In genomic region chr6:97814191-97814590, GRCm38 (mm10) we compare ENCODE assay signal across 20 mouse cellular contexts. TPM values are rescaled to one million over a fixed set of nuclear protein-coding genes. Genes with fewer than 3 reads are reported as not detected.
A peak's percentile ranks its signal among the peaks of the same experiment; 100 is the strongest.
DNase-seq lines count a peak whose midpoint lies in the region; ATAC-seq and TF ChIP-seq lines count a peak whose summit lies in the region.
"Had no signal": no experiment of that assay in that cellular context is flagged by ENCODE, and none has a peak within 500 bp of the region (broad histone marks: within the 10 kb centered on the region; RNA-seq: fewer than 3 reads in every experiment).

No protein-coding gene starts in this region.

- H3K4me2 ChIP-seq in liver, embryonic 12.5 days, result no peak overlapping the region
- H3K4me2 ChIP-seq: forebrain, embryonic 13.5 days; heart, embryonic 13.5 days; hindbrain, embryonic 13.5 days; intestine, embryonic 15.5 days had no signal

- no peak overlapping the region for H3K9ac ChIP-seq in liver, adult 2 months (ENCODE audit: low read depth, low read length)
- no peak overlapping the region for H3K9ac ChIP-seq in liver, embryonic 12.5 days
- H3K9ac ChIP-seq: forebrain, embryonic 13.5 days; forebrain, postnatal 0 days; heart, embryonic 13.5 days; hindbrain, embryonic 13.5 days; intestine, embryonic 15.5 days had no signal

- no peak for TF ChIP-seq CTCF in liver, adult 2 months (IDR thresholded peaks at IDR 0.05; ENCODE audit: low read depth, low read length)
- TF ChIP-seq CTCF in layer of hippocampus, adult 2 months (conservative IDR thresholded peaks at IDR 0.05), result no peak

- intact Hi-C loops in left cerebral cortex, postnatal 25 days (cut with DNase I), result no loop called here

- peaks cover 6% of the 10 kb centered on the region for H3K79me2 ChIP-seq in liver, adult 2 months (ENCODE audit: control insufficient read depth, insufficient read depth, low read length)

- no peak for ATAC-seq in liver, embryonic 12.5 days
- ATAC-seq in common myeloid progenitor, adult 5-6 weeks (replicated peaks; ENCODE audit: low read depth, poor library complexity, severe bottlenecking), result peak; percentile 68
- ATAC-seq in megakaryocyte, adult 5-6 weeks (ENCODE audit: poor library complexity, severe bottlenecking), result peak; percentile 57
- ATAC-seq: forebrain, embryonic 13.5 days; forebrain, postnatal 0 days; intestine, embryonic 15.5 days had no signal

- no peaks in the 10 kb centered on the region for H3K27me3 ChIP-seq in liver, adult 2 months (ENCODE audit: control insufficient read depth, insufficient read depth, low read length)
- H3K27me3 ChIP-seq in liver, embryonic 12.5 days (replicated peaks), result no peaks in the 10 kb centered on the region
- H3K27me3 ChIP-seq: forebrain, embryonic 13.5 days; heart, embryonic 13.5 days; intestine, embryonic 15.5 days had no signal

- H3K27ac ChIP-seq in liver, adult 2 months (replicated peaks; ENCODE audit: insufficient read depth, low read depth, low read length), result no peak overlapping the region
- no peak overlapping the region for H3K27ac ChIP-seq in liver, embryonic 12.5 days
- no peak overlapping the region for H3K27ac ChIP-seq in layer of hippocampus, adult 2 months
- H3K27ac ChIP-seq: embryonic facial prominence, embryonic 10.5 days; forebrain, embryonic 13.5 days; heart, adult 2 months; heart, embryonic 13.5 days; hindbrain, embryonic 13.5 days; intestine, embryonic 15.5 days had no signal

- DNase-seq in liver, adult 2 months (ENCODE audit: extremely low read depth, low read depth, low spot score), result peak; percentile 20
- no peak for DNase-seq in thymus, postnatal 4 days
- DNase-seq in left cerebral cortex, postnatal 25 days (ENCODE audit: low spot score in 2 of 2), result no peak
- no peak for DNase-seq in layer of hippocampus, adult 2 months (ENCODE audit: low spot score in 2 of 2)
- DNase-seq: adrenal gland, postnatal 10 days; cerebellum, adult 18-20 months; cerebellum, adult 9-11 months; cerebellum, postnatal 36 days; forebrain, postnatal 0 days; gastrocnemius, postnatal 36 days; heart, adult 2 months; heart, postnatal 4 days had no signal

- H3K36me3 ChIP-seq in liver, adult 2 months (ENCODE audit: control insufficient read depth, insufficient read depth, low read length), result no peaks in the 10 kb centered on the region
- H3K36me3 ChIP-seq in liver, embryonic 12.5 days, result no peaks in the 10 kb centered on the region
- H3K36me3 ChIP-seq: embryonic facial prominence, embryonic 10.5 days; heart, embryonic 13.5 days; hindbrain, embryonic 13.5 days; intestine, embryonic 15.5 days had no signal

- no peak for TF ChIP-seq POLR2A in liver, adult 2 months (IDR thresholded peaks at IDR 0.05; ENCODE audit: extremely low read depth, insufficient read depth, low read length)

- no peak overlapping the region for H3K4me3 ChIP-seq in liver, adult 2 months (ENCODE audit: insufficient read depth, low read depth, low read length)
- H3K4me3 ChIP-seq in liver, embryonic 12.5 days, result no peak overlapping the region
- H3K4me3 ChIP-seq in layer of hippocampus, adult 2 months, result no peak overlapping the region
- H3K4me3 ChIP-seq: embryonic facial prominence, embryonic 10.5 days; forebrain, embryonic 13.5 days; heart, adult 2 months; heart, embryonic 13.5 days; hindbrain, embryonic 13.5 days; intestine, embryonic 15.5 days had no signal

- H3K4me1 ChIP-seq in liver, adult 2 months (ENCODE audit: control insufficient read depth, insufficient read depth, low read length), result no peaks in the 10 kb centered on the region
- no peaks in the 10 kb centered on the region for H3K4me1 ChIP-seq in liver, embryonic 12.5 days
- H3K4me1 ChIP-seq: forebrain, embryonic 13.5 days; hindbrain, embryonic 13.5 days; intestine, embryonic 15.5 days had no signal

- WGBS in liver, adult 2 months, result 66% methylated on average over 4 of the region's 4 CpGs
- WGBS in liver, embryonic 12.5 days (ENCODE audit: insufficient replicate concordance), result 32% methylated on average over 4 of the region's 4 CpGs

- H3K9me3 ChIP-seq in liver, embryonic 12.5 days (replicated peaks), result no peaks in the 10 kb centered on the region
- H3K9me3 ChIP-seq: embryonic facial prominence, embryonic 10.5 days; forebrain, embryonic 13.5 days; heart, embryonic 13.5 days; hindbrain, embryonic 13.5 days; intestine, embryonic 15.5 days had no signal

RNA-seq across cellular contexts. Expression of gene Mitf, which starts 7.3 kb away (rescaled TPM):
- total RNA-seq in liver, adult 2 months (2014; rRNA removed), result 2.1 and 3.3 TPM in 2 replicates
- polyA plus RNA-seq in liver, adult 2 months (2012; rRNA removed), result 1.4 and 1.5 TPM in 2 replicates
- polyA plus RNA-seq in liver, embryonic 12.5 days (2016; fragmentation: Nextera tagmentation; extraction: Ambion mirVana), result 0.38 and 0.60 TPM in 2 replicates
- total RNA-seq in common myeloid progenitor, adult 5-6 weeks (2017), result 4.5 and 6.3 TPM in 2 replicates
- total RNA-seq in megakaryocyte, adult 5-6 weeks (2015), result 11.1 and 15.6 TPM in 2 replicates
- 8.8 and 14.4 TPM in 2 replicates for total RNA-seq in megakaryocyte, adult 5-6 weeks (2017)
- 1 to 10 TPM; 6.6 to 9.2 TPM for total RNA-seq in left cerebral cortex, postnatal 25 days (2021)
- 1 to 10 TPM; 7.2 to 7.9 TPM for total RNA-seq in layer of hippocampus, adult 2 months (2021)
